In genomic region chr7:29954731-29955130, GRCm38 (mm10) we compare ENCODE assay signal across 8 mouse cellular contexts. TPM values are rescaled to one million over a fixed set of nuclear protein-coding genes. Genes with fewer than 3 reads are reported as not detected.
A peak's percentile ranks its signal among the peaks of the same experiment; 100 is the strongest.
DNase-seq lines count a peak whose midpoint lies in the region; ATAC-seq and TF ChIP-seq lines count a peak whose summit lies in the region.

No protein-coding gene starts in this region.

- TF ChIP-seq POLR2A in thymus, adult 2 months (IDR thresholded peaks at IDR 0.05; ENCODE audit: control insufficient read depth, extremely low read depth, insufficient read depth, low read length, poor library complexity), result no peak
- no peak for TF ChIP-seq POLR2A in brain, embryonic 14.5 days (IDR thresholded peaks at IDR 0.05; ENCODE audit: borderline replicate concordance, extremely low read depth, insufficient read depth, insufficient read length, poor library complexity, severe bottlenecking)

- H3K27ac ChIP-seq in thymus, adult 2 months (ENCODE audit: control insufficient read depth, insufficient read depth, low read length), result no peak overlapping the region
- no peak overlapping the region for H3K27ac ChIP-seq in forebrain, embryonic 12.5 days
- H3K27ac ChIP-seq in neural tube, embryonic 15.5 days (replicated peaks), result 0 out of 2 replicates have a peak overlapping the region, but pooled peaks have one; percentile 96

- 36% methylated on average over 4 of the region's 4 CpGs for WGBS in thymus, adult 2 months
- 19% methylated on average over 4 of the region's 4 CpGs for WGBS in forebrain, embryonic 12.5 days
- WGBS in neural tube, embryonic 15.5 days, result 21% methylated on average over 4 of the region's 4 CpGs

- H3K4me3 ChIP-seq in thymus, adult 2 months (ENCODE audit: control insufficient read depth, insufficient read depth, low read length), result no peak overlapping the region
- no peak overlapping the region for H3K4me3 ChIP-seq in forebrain, embryonic 12.5 days (replicated peaks)
- H3K4me3 ChIP-seq in neural tube, embryonic 15.5 days (replicated peaks), result peak overlapping the region; percentile 85; the same call in 1 of the 2 replicates

- H3K36me3 ChIP-seq in thymus, adult 2 months (ENCODE audit: control insufficient read depth, insufficient read depth, low read length), result 0 out of 2 replicates have a peak, but pooled peaks cover under 1% of the 10 kb centered on the region
- H3K36me3 ChIP-seq in forebrain, embryonic 12.5 days (replicated peaks), result peaks cover 15% of the 10 kb centered on the region; the same call in 1 of the 2 replicates
- H3K36me3 ChIP-seq in neural tube, embryonic 15.5 days, result peaks cover 11% of the 10 kb centered on the region

- H3K9me3 ChIP-seq in forebrain, embryonic 12.5 days, result no peaks in the 10 kb centered on the region
- no peaks in the 10 kb centered on the region for H3K9me3 ChIP-seq in neural tube, embryonic 15.5 days (replicated peaks)

- H3K27me3 ChIP-seq in thymus, adult 2 months (ENCODE audit: control insufficient read depth, insufficient read depth, low read length), result no peaks in the 10 kb centered on the region
- no peaks in the 10 kb centered on the region for H3K27me3 ChIP-seq in forebrain, embryonic 12.5 days
- H3K27me3 ChIP-seq in neural tube, embryonic 15.5 days (replicated peaks), result no peaks in the 10 kb centered on the region

- TF ChIP-seq CTCF in thymus, adult 2 months (IDR thresholded peaks at IDR 0.05; ENCODE audit: borderline replicate concordance, control insufficient read depth, extremely low read depth, insufficient read depth, low read length, poor library complexity), result no peak
- TF ChIP-seq CTCF in brain, embryonic 14.5 days (IDR thresholded peaks at IDR 0.05; ENCODE audit: borderline replicate concordance, extremely low read depth, insufficient read depth, insufficient read length), result peak; percentile 55; the same call in 1 of the 2 replicates

- peak; percentile 47 for DNase-seq in thymus, adult 2 months
- DNase-seq in thymus, adult 18-20 months, result no peak
- DNase-seq in brain, embryonic 14.5 days (ENCODE audit: low read depth), result peak; percentile 63
- peak; percentile 83 for DNase-seq in induced T-regulatory cell, adult 2 months (ENCODE audit: low read depth)
- DNase-seq in lung, adult 18-20 months, result peak; percentile 28 to 65

- H3K9ac ChIP-seq in forebrain, embryonic 12.5 days, result no peak overlapping the region
- H3K9ac ChIP-seq in neural tube, embryonic 15.5 days (replicated peaks), result no peak overlapping the region

- H3K4me1 ChIP-seq in thymus, adult 2 months (replicated peaks; ENCODE audit: control insufficient read depth, insufficient read depth, low read length), result no peaks in the 10 kb centered on the region
- H3K4me1 ChIP-seq in forebrain, embryonic 12.5 days, result peaks cover 8% of the 10 kb centered on the region
- H3K4me1 ChIP-seq in neural tube, embryonic 15.5 days, result peaks cover 12% of the 10 kb centered on the region; the same call in 1 of the 2 replicates

- no peak for ATAC-seq in forebrain, embryonic 12.5 days (ENCODE audit: low FRiP score)
- ATAC-seq in neural tube, embryonic 15.5 days (ENCODE audit: low FRiP score), result no peak
- ATAC-seq in inflammation-experienced regulatory T-cells, adult 6 months, result no peak

- H3K4me2 ChIP-seq in forebrain, embryonic 12.5 days, result peak overlapping the region; percentile 67; the same call in 1 of the 2 replicates
- peak overlapping the region; percentile 64; the same call in 1 of the 2 replicates for H3K4me2 ChIP-seq in neural tube, embryonic 15.5 days

RNA-seq across cellular contexts. Expression of gene Zfp74, which starts 0.8 kb away (rescaled TPM):
- polyA plus RNA-seq in thymus, adult 2 months (2012; rRNA removed), result 11.8 and 12.3 TPM in 2 replicates
- polyA plus RNA-seq in brain, embryonic 14.5 days (2012; rRNA removed), result 11.0 and 14.3 TPM in 2 replicates
- 15.4 and 16.5 TPM in 2 replicates for polyA plus RNA-seq in forebrain, embryonic 12.5 days (2016; fragmentation: Nextera tagmentation; extraction: Ambion mirVana)
- polyA plus RNA-seq in neural tube, embryonic 15.5 days (2015; fragmentation: Nextera tagmentation; extraction: Ambion mirVana), result 20.0 and 20.2 TPM in 2 replicates
- 1 to 10 TPM; 3.8 to 4.7 (median 4.6) TPM for polyA plus RNA-seq in inflammation-experienced regulatory T-cells, adult 6 months (2017; shearing (Covaris generic))

RNA-seq across cellular contexts. Expression of gene Zfp568, which starts 29.0 kb away (rescaled TPM):
- 4.4 and 4.6 TPM in 2 replicates for polyA plus RNA-seq in thymus, adult 2 months (2012; rRNA removed)
- 6.4 and 7.2 TPM in 2 replicates for polyA plus RNA-seq in brain, embryonic 14.5 days (2012; rRNA removed)
- 10.3 and 12.1 TPM in 2 replicates for polyA plus RNA-seq in forebrain, embryonic 12.5 days (2016; fragmentation: Nextera tagmentation; extraction: Ambion mirVana)
- 5.1 and 6.9 TPM in 2 replicates for polyA plus RNA-seq in neural tube, embryonic 15.5 days (2015; fragmentation: Nextera tagmentation; extraction: Ambion mirVana)
- 1 to 10 TPM; 1.8 to 2.0 (median 2.0) TPM for polyA plus RNA-seq in inflammation-experienced regulatory T-cells, adult 6 months (2017; shearing (Covaris generic))

RNA-seq across cellular contexts. Expression of gene Zfp383, which starts 46.7 kb away (rescaled TPM):
- 0.36 and 0.63 TPM in 2 replicates for polyA plus RNA-seq in thymus, adult 2 months (2012; rRNA removed)
- 17.5 and 18.2 TPM in 2 replicates for polyA plus RNA-seq in brain, embryonic 14.5 days (2012; rRNA removed)
- 6.6 and 7.6 TPM in 2 replicates for polyA plus RNA-seq in forebrain, embryonic 12.5 days (2016; fragmentation: Nextera tagmentation; extraction: Ambion mirVana)
- 5.1 and 6.1 TPM in 2 replicates for polyA plus RNA-seq in neural tube, embryonic 15.5 days (2015; fragmentation: Nextera tagmentation; extraction: Ambion mirVana)
- 1 to 10 TPM in 1 of 3 experiments, under 1 TPM in 2; 0.63 to 1.0 (median 0.80) TPM for polyA plus RNA-seq in inflammation-experienced regulatory T-cells, adult 6 months (2017; shearing (Covaris generic))

RNA-seq across cellular contexts. Expression of gene Zfp27, which starts 48.4 kb away (rescaled TPM):
- 2.5 and 3.5 TPM in 2 replicates for polyA plus RNA-seq in thymus, adult 2 months (2012; rRNA removed)
- 12.2 and 13.9 TPM in 2 replicates for polyA plus RNA-seq in brain, embryonic 14.5 days (2012; rRNA removed)
- 13.4 and 15.1 TPM in 2 replicates for polyA plus RNA-seq in forebrain, embryonic 12.5 days (2016; fragmentation: Nextera tagmentation; extraction: Ambion mirVana)
- polyA plus RNA-seq in neural tube, embryonic 15.5 days (2015; fragmentation: Nextera tagmentation; extraction: Ambion mirVana), result 12.6 and 14.2 TPM in 2 replicates
- 1 to 10 TPM; 5.8 to 8.4 (median 7.1) TPM for polyA plus RNA-seq in inflammation-experienced regulatory T-cells, adult 6 months (2017; shearing (Covaris generic))

Comparison
In these comparisons a context has a peak if more than half of its experiments do, and no peak if none do; other contexts are left out.
1. DNase-seq: peak in thymus, adult 2 months (single experiment), brain, embryonic 14.5 days (single experiment), induced T-regulatory cell, adult 2 months (single experiment) and lung, adult 18-20 months (2 of 2); none in thymus, adult 18-20 months (0 of 2).